Mouse (Mus musculus) C2C12 (cell line): ENCODE measurements around the gene Tmem107. TPM values are rescaled to one million over a fixed set of nuclear protein-coding genes. Genes with fewer than 3 reads are reported as not detected.

Experiments used
- H3K27me3 ChIP-seq: one replicate; pipeline ENCODE4 v1.6.1; 2011; ENCODE audit not compliant: control insufficient read depth, insufficient read depth, insufficient read length
- H3K36me3 ChIP-seq: one replicate; pipeline ENCODE4 v1.6.1; 2011; ENCODE audit not compliant: control insufficient read depth, insufficient read depth
- H3K4me3 ChIP-seq: one replicate; pipeline ENCODE4 v1.5.1; 2011; ENCODE audit warnings: mild to moderate bottlenecking, control low read depth; ENCODE audit not compliant: poor library complexity, insufficient read depth, severe bottlenecking
- H3K79me2 ChIP-seq: one replicate; pipeline ENCODE4 v1.6.1; 2011; ENCODE audit not compliant: control insufficient read depth, insufficient read depth
- H3K79me3 ChIP-seq: one replicate; pipeline ENCODE4 v1.6.1; 2011; ENCODE audit warnings: low read depth, control low read depth
- H3ac ChIP-seq: one replicate; pipeline ENCODE3; 2011; ENCODE audit warnings: low read depth; ENCODE audit not compliant: control insufficient read depth, insufficient read length
- CEBPB ChIP-seq: IDR thresholded peaks from one replicate; pipeline ENCODE4 v1.6.1; 2011; ENCODE audit warnings: low read depth, mild to moderate bottlenecking, control low read depth, moderate library complexity
- CTCF ChIP-seq: IDR thresholded peaks from one replicate; pipeline ENCODE4 v1.5.1; 2011; ENCODE audit not compliant: control insufficient read depth, insufficient read depth, insufficient read length
- FOSL1 ChIP-seq: IDR thresholded peaks from one replicate; pipeline ENCODE4 v1.8.0; 2011; ENCODE audit warnings: mild to moderate bottlenecking, low read length; ENCODE audit not compliant: poor library complexity, insufficient read depth, severe bottlenecking
- MAX ChIP-seq: IDR thresholded peaks from one replicate; pipeline ENCODE4 v1.6.1; 2011; ENCODE audit warnings: mild to moderate bottlenecking, control low read depth
- MYOD1 ChIP-seq: IDR thresholded peaks from one replicate; pipeline ENCODE4 v1.6.1; 2011; ENCODE audit warnings: low read depth; ENCODE audit not compliant: control insufficient read depth, insufficient read length
- MYOG ChIP-seq: IDR thresholded peaks from one replicate; pipeline ENCODE4 v1.6.1; 2011; ENCODE audit not compliant: control insufficient read depth, insufficient read length; ENCODE audit errors: extremely low read depth
- USF1 ChIP-seq: IDR thresholded peaks from one replicate; pipeline ENCODE4 v1.6.1; 2011; ENCODE audit warnings: low read depth, mild to moderate bottlenecking, control low read depth, moderate library complexity
- polyA plus RNA-seq: library from polyadenylated mRNA; unstranded; fragments of >200 nt; fragmentation: generic; extraction: Trizol; gene quantifications from one replicate; pipeline ENCODE4 v1.2.1, GENCODE M21; 2012; ENCODE audit warnings: missing spikeins

Tmem107 gene
- polyA plus RNA-seq, 1 experiment = 41.9 TPM

DNA sequence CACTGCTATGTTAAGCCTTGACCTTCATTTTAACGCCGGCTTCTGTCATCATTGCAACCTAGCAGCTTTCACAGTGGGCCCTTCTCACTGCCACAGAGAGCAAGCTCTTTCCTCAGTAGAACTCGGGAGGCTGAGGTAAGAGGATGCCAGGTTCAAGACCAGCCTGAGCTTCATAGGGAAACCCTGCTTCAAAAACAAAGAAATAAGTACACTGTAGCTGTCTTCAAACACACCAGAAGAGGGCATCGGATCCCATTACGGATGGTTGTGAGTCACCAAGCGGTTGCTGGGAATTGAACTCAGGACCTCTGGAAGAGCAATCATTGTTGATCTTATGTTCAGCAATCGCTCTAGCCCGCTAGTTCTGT lies 10.2 kb downstream of the Tmem107 start:
- H3K4me3 ChIP-seq = no peak overlapping the region
- TF ChIP-seq CEBPB (no peak), MYOG (no peak), MYOD1 (no peak), CTCF (no peak), MAX (no peak), USF1 (no peak)
- H3K27me3 ChIP-seq = no peaks in the 10 kb centered on the region
- no peaks in the 10 kb centered on the region for H3K36me3 ChIP-seq
- no peaks in the 10 kb centered on the region for H3K79me3 ChIP-seq
- no peaks in the 10 kb centered on the region for H3K79me2 ChIP-seq
- no peak overlapping the region for H3ac ChIP-seq

GRCm38 (mm10) chr11:69081613-69082012 lies 11.0 kb downstream of the Tmem107 start:
- H3K4me3 ChIP-seq = no peak overlapping the region
- TF ChIP-seq MAX (no peak), MYOD1 (no peak), CTCF (no peak), MYOG (no peak), USF1 (no peak), FOSL1 (no peak), CEBPB (no peak)
- H3ac ChIP-seq = no peak overlapping the region
- no peaks in the 10 kb centered on the region for H3K79me2 ChIP-seq
- no peaks in the 10 kb centered on the region for H3K36me3 ChIP-seq
- H3K27me3 ChIP-seq = no peaks in the 10 kb centered on the region
- H3K79me3 ChIP-seq = no peaks in the 10 kb centered on the region

GRCm38 (mm10) chr11:69085608-69086007 lies 15.0 kb downstream of the Tmem107 start:
- TF ChIP-seq MYOG (no peak), CEBPB (no peak), MAX (no peak), FOSL1 (no peak), USF1 (no peak), CTCF (no peak), MYOD1 (no peak)
- H3K4me3 ChIP-seq = no peak overlapping the region

DNA sequence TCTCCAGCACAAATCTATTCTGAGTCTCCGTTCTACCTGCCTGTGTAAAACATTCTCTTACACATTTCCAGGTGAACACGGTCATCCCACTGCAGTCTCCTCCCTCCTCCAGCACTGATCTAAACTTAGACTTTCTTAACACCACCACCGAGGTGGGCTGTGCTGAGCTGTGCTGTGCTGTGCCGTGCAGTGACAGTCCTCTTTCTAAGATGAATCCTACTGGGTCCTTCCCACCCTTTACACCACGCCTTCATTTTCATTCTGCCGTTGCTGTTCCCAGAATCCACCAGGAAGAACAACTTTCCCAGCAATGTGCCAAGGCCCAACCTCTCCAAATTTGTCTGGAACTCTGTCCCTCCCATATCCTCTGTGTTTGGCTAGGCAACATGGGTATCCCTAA lies 15.8 kb downstream of the Tmem107 start:
- H3K79me2 ChIP-seq = peaks cover 29% of the 10 kb centered on the region
- no peak for TF ChIP-seq USF1
- no peak for TF ChIP-seq MYOG
- TF ChIP-seq CTCF = no peak
- TF ChIP-seq MAX = no peak
- no peak for TF ChIP-seq MYOD1
- no peak for TF ChIP-seq CEBPB
- TF ChIP-seq FOSL1 = no peak

More at GRCm38 (mm10) chr11:69085608-69086007, 15.0 kb downstream of the Tmem107 start:
- Histone ChIP-seq H3K79me2 (peaks cover 22% of the 10 kb centered on the region), H3K79me3 (peaks cover 16% of the 10 kb centered on the region), H3K27me3 (no peaks in the 10 kb centered on the region), H3ac (no peak overlapping the region), H3K36me3 (peaks cover 6% of the 10 kb centered on the region)

DNA sequence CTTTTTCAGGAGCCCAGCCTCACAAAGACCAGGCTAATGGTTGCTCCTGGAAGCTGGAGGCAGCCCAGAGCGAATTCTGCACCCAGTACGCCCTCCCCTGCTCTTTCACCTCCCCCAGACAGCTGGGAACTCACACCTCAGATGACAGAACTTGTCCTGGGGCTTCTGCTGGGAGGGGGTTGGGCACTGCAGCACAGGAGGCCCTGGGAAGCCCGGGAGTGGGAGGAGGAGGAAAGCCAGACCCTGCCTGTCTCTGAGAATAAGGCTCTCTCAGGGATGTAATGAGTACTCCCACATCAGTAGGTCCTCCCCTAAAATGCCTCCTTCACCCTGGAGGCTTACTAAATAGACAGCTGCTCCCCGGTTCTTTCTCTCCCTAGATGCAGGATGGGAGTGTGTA lies 16.5 kb downstream of the Tmem107 start:
- peaks cover 17% of the 10 kb centered on the region for H3K36me3 ChIP-seq
- peaks cover 18% of the 10 kb centered on the region for H3K79me3 ChIP-seq
- H3ac ChIP-seq = no peak overlapping the region
- H3K79me2 ChIP-seq = peaks cover 36% of the 10 kb centered on the region
- no peak overlapping the region for H3K4me3 ChIP-seq
- H3K27me3 ChIP-seq = no peaks in the 10 kb centered on the region
- TF ChIP-seq MYOG (no peak), CEBPB (no peak), FOSL1 (no peak), USF1 (no peak), CTCF (no peak), MYOD1 (no peak), MAX (no peak)

More for the DNA sequence above, 15.8 kb downstream of the Tmem107 start:
- Histone ChIP-seq H3ac (no peak overlapping the region), H3K36me3 (peaks cover 13% of the 10 kb centered on the region), H3K27me3 (no peaks in the 10 kb centered on the region), H3K79me3 (peaks cover 18% of the 10 kb centered on the region), H3K4me3 (no peak overlapping the region)

DNA sequence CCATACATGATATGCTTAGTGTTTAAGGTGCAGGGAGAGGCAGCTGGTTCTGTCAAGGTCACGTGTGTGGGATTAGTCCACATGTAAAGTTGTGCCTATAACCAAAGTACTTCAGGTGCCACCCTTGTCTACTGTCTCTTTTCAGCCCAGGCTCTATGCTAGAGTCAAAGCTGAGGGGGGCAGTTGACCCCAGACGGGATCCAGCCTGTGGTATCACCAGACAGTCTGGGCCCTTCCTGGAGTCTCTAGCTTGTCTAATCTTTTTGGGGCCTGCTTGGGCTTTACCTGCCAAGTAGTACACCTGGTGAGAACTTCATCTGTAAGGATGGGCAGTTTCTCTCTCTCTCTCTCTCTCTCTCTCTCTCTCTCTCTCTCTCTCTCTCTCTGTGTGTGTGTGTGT lies 17.0 kb downstream of the Tmem107 start:
- Histone ChIP-seq H3K4me3 (no peak overlapping the region), H3K36me3 (peaks cover 19% of the 10 kb centered on the region), H3K27me3 (no peaks in the 10 kb centered on the region), H3K79me3 (peaks cover 18% of the 10 kb centered on the region), H3ac (no peak overlapping the region), H3K79me2 (peaks cover 36% of the 10 kb centered on the region)
- TF ChIP-seq FOSL1 = no peak
